Mouse (Mus musculus) midbrain, embryonic 16.5 days (tissue): Measurements from ENCODE around the gene Uvrag. TPM values are rescaled to one million over a fixed set of nuclear protein-coding genes. Genes with fewer than 3 reads are reported as not detected.

Source experiments
- ATAC-seq: fragments of 200-750 bp; cut with Nextera tagmentation; 2 replicates; pipeline ENCODE4 v1.8.0; 2017; ENCODE audit warnings: moderate TSS enrichment
- H3K27ac ChIP-seq: fragments of 300-500 bp; sonication (generic); 2 replicates; pipeline ENCODE4 v1.5.1; 2014; ENCODE audit warnings: mild to moderate bottlenecking, low read length, mixed read lengths
- H3K27me3 ChIP-seq: fragments of 300-500 bp; sonication (generic); 2 replicates; pipeline ENCODE4 v1.6.1; 2014; ENCODE audit warnings: low read depth, low read length, mixed read lengths; ENCODE audit not compliant: control insufficient read depth, insufficient read depth
- H3K36me3 ChIP-seq: fragments of 300-500 bp; sonication (generic); 2 replicates; pipeline ENCODE4 v1.6.1; 2014; ENCODE audit warnings: mild to moderate bottlenecking, low read length, moderate library complexity, mixed read lengths; ENCODE audit not compliant: control insufficient read depth, insufficient read depth
- H3K4me1 ChIP-seq: fragments of 300-500 bp; sonication (generic); 2 replicates; pipeline ENCODE4 v1.6.1; 2014; ENCODE audit warnings: mild to moderate bottlenecking, low read length, mixed read lengths; ENCODE audit not compliant: control insufficient read depth, insufficient read depth
- H3K4me2 ChIP-seq: fragments of 300-500 bp; sonication (generic); 2 replicates; pipeline ENCODE4 v1.6.1; 2014; ENCODE audit warnings: mild to moderate bottlenecking, low read length, mixed read lengths
- H3K4me3 ChIP-seq: fragments of 300-500 bp; sonication (generic); 2 replicates; pipeline ENCODE4 v1.5.1; 2014; ENCODE audit warnings: low read depth, mild to moderate bottlenecking, low read length, moderate library complexity, mixed read lengths
- H3K9ac ChIP-seq: fragments of 300-500 bp; sonication (generic); 2 replicates; pipeline ENCODE4 v1.6.1; 2014; ENCODE audit warnings: low read depth, low read length, mixed read lengths
- H3K9me3 ChIP-seq: fragments of 300-500 bp; sonication (generic); replicated peaks from 2 replicates; pipeline ENCODE4 v1.6.1; 2014; ENCODE audit warnings: mild to moderate bottlenecking, low read length, mixed read lengths; ENCODE audit not compliant: control insufficient read depth, poor library complexity, severe bottlenecking
- WGBS: fragments of 180-500 bp; shearing (Covaris S2); extraction: QIAGEN DNeasy Blood & Tissue Kit; methylation state at CpG from one replicate; pipeline ENCODE4 v1.1.7; 2014; 5-methylcytosine and 5-hydroxymethylcytosine counted together
- polyA plus RNA-seq: library from polyadenylated mRNA; unstranded; fragments of >200 nt; fragmentation: Nextera tagmentation; extraction: Ambion mirVana; gene quantifications from 2 replicates; pipeline ENCODE4 v1.2.1, GENCODE M21; 2015

The Uvrag gene
- polyA plus RNA-seq, 1 experiment from 2014 or later = 16.0 TPM

DNA sequence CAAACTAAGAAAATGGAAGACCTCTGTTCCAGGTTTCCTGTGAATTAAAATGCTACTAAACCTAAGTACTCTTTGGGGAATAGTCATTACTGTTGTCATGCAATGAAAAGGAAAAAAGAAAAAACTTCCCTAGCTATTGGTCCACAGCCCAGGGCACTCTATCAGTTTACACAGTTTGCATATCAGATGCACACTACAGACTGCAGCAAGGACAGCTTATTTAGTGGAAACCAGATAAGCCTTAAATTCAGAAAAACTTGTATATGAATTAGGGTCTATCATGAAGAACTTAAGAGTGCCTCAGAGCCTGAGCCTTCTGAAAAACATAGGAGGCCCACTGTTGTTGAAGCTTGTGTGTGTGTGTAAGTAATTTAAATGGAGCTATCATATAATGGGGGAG is 142.2 kb downstream of the Uvrag start:
- no peaks in the 10 kb centered on the region for H3K4me1 ChIP-seq
- no peaks in the 10 kb centered on the region for H3K27me3 ChIP-seq
- no peak overlapping the region for H3K4me2 ChIP-seq
- H3K9me3 ChIP-seq = no peaks in the 10 kb centered on the region
- no peak overlapping the region for H3K27ac ChIP-seq
- H3K36me3 ChIP-seq = no peaks in the 10 kb centered on the region
- no peak overlapping the region for H3K4me3 ChIP-seq
- ATAC-seq = no peak
- no peak overlapping the region for H3K9ac ChIP-seq

DNA sequence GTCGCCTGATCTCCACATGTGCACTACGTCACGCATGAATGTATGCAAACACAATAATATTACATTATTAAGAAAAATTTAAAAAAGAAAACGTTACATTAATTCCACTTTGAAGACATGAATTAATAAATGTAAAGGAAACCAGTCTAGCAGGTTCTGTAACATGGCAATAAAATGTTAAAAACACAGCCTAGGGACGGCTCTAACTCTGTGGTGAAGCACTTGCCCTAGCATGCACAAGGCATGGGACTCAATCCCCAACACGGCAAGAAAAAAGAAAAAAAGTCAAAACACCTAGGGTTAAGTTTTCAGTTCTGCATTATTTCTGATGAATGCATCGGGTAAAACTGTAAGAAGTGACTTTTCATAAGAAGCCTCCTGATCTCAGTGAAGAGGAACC is 143.2 kb downstream of the Uvrag start:
- 90% methylated on average over 7 of the region's 7 CpGs for WGBS
- no peak for ATAC-seq
- no peak overlapping the region for H3K27ac ChIP-seq
- H3K4me2 ChIP-seq = no peak overlapping the region
- H3K4me3 ChIP-seq = no peak overlapping the region
- no peak overlapping the region for H3K9ac ChIP-seq
- H3K36me3 ChIP-seq = no peaks in the 10 kb centered on the region
- no peaks in the 10 kb centered on the region for H3K9me3 ChIP-seq
- H3K4me1 ChIP-seq = no peaks in the 10 kb centered on the region
- H3K27me3 ChIP-seq = no peaks in the 10 kb centered on the region

DNA sequence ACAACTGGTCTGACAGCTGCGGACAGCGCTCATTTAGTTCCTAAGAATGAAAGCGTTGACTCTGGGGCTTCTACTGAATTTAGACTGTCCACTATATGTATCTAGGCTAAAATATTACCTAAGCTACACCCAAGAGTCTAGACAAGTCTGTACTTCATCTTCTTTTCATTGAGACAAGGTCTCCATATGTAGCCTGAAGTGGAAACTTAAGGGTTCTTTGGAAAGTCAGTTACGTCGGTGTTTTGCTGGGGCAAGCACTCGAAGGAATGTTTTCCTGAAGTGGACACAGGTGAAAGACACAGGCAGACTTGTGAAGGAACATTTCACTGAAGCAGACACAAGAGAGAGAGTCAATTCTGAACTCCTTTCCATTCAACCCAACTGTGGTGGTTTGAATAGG is 144.2 kb downstream of the Uvrag start:
- H3K4me2 ChIP-seq = no peak overlapping the region
- no peak overlapping the region for H3K9ac ChIP-seq
- no peaks in the 10 kb centered on the region for H3K36me3 ChIP-seq
- no peaks in the 10 kb centered on the region for H3K9me3 ChIP-seq
- ATAC-seq = no peak
- WGBS = 96% methylated on average over 6 of the region's 6 CpGs
- H3K27ac ChIP-seq = no peak overlapping the region
- H3K4me1 ChIP-seq = no peaks in the 10 kb centered on the region
- H3K27me3 ChIP-seq = no peaks in the 10 kb centered on the region
- H3K4me3 ChIP-seq = no peak overlapping the region

DNA sequence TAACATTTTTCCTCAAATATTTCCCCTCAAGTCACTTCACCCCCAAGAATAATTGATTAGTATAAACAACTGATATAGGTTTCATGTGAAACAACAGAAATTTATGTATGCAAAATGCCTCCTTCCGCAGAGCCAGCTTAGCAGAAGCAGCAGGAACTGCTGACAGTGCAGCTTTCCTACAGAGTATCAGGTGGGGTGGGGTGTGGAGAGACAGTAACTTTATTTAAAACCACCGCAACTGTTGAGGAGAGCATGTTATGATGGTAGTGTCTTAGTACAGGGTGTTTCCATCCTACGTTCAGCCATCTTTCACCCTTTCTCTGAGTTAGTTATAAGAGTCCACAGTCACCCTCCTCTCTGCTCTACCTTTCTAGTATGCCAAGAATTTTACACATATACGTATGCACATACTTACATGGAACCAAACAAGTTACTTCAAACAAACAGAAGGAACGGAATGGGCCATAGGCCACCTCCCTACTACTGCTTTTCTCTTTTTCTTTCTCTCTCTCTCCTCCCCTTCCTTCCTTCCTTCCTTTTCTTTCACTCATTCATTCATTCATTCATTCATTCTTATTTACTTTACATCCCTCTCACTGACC is 145.7 kb downstream of the Uvrag start:
- no peak overlapping the region for H3K27ac ChIP-seq
- H3K4me3 ChIP-seq = no peak overlapping the region
- no peak overlapping the region for H3K4me2 ChIP-seq
- H3K9ac ChIP-seq = no peak overlapping the region
- no peak for ATAC-seq
- no peaks in the 10 kb centered on the region for H3K9me3 ChIP-seq
- WGBS = 89% methylated on average over 5 of the region's 5 CpGs
- no peaks in the 10 kb centered on the region for H3K4me1 ChIP-seq
- H3K27me3 ChIP-seq = no peaks in the 10 kb centered on the region
- no peaks in the 10 kb centered on the region for H3K36me3 ChIP-seq

DNA sequence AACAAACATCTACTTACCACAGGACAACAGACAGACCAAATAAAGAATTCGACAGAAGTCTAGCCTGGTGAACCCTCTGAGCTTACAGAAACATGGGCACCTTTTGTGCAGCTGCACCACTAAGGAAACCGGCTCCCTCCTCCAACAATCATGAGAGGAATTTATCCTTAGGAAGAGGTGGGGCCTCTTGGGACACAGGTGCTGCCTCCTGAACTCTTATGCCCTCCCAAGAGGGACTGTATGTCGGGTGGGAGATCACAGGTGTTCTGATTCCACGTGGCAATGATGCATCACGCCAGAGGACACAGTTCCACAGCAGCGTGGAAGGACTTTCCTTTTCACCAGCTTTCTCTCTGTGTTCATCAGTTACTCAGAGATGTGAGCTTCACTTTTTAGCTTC is 146.8 kb downstream of the Uvrag start:
- H3K27me3 ChIP-seq = no peaks in the 10 kb centered on the region
- no peaks in the 10 kb centered on the region for H3K9me3 ChIP-seq
- no peaks in the 10 kb centered on the region for H3K36me3 ChIP-seq
- no peak overlapping the region for H3K4me3 ChIP-seq
- ATAC-seq = no peak
- no peak overlapping the region for H3K9ac ChIP-seq
- 79% methylated on average over 6 of the region's 6 CpGs for WGBS
- no peaks in the 10 kb centered on the region for H3K4me1 ChIP-seq
- no peak overlapping the region for H3K4me2 ChIP-seq
- H3K27ac ChIP-seq = no peak overlapping the region

DNA sequence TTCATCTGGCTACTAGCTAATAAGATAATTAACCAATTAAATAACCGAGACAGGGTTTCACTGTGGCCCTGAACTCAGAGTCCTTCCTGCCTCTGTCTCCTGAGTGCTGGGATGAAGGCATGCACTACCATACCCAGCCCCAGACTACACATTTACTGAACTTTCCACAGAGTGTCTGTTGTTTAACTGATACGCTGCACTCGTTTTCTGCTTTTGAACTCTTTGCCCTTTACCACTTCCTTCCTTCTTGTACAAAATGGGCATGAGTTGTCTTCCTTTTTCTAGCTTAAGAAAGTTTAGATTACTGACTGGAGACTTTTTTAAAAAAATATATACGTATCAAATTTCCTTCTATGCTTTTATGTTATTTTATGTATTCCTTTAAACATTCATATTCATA is 147.5 kb downstream of the Uvrag start:
- no peak for ATAC-seq
- WGBS = 87% methylated on average over 4 of the region's 4 CpGs
- no peaks in the 10 kb centered on the region for H3K27me3 ChIP-seq
- no peak overlapping the region for H3K4me3 ChIP-seq
- no peak overlapping the region for H3K27ac ChIP-seq
- no peaks in the 10 kb centered on the region for H3K36me3 ChIP-seq
- no peak overlapping the region for H3K4me2 ChIP-seq
- H3K4me1 ChIP-seq = no peaks in the 10 kb centered on the region
- H3K9me3 ChIP-seq = no peaks in the 10 kb centered on the region
- no peak overlapping the region for H3K9ac ChIP-seq

DNA sequence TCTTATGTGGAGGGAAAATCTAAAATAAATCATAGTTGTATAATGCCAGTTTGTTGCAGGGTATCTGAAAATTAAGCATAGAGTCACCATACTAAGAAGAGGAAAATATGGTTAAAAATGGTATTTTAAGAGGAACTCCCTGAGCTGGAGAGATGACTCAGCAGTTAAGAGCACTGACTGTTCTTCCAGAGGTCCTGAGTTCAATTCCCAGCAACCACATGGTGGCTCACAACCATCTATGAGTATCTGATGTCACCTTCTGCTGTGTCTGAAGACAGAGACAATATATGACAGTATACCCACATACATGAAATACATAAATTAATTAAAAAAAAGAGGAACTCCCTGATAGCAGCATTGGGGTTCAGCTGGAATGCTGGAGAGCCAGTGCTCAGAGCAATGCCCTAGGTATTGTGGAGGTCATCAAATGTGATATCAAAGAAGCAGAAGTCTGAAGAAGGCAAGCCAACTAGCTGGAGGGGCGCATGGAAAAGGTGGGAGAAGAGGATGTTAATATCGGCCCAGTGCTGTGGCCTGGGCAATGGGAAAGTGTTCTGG is 149.7 kb downstream of the Uvrag start:
- ATAC-seq = no peak
- Histone ChIP-seq H3K27me3 (no peaks in the 10 kb centered on the region), H3K4me3 (no peak overlapping the region), H3K4me2 (no peak overlapping the region), H3K9me3 (no peaks in the 10 kb centered on the region), H3K9ac (no peak overlapping the region), H3K27ac (no peak overlapping the region), H3K36me3 (0 out of 2 replicates have a peak, but pooled peaks cover 2% of the 10 kb centered on the region), H3K4me1 (no peaks in the 10 kb centered on the region)
- WGBS = 91% methylated on average over 2 of the region's 2 CpGs

DNA sequence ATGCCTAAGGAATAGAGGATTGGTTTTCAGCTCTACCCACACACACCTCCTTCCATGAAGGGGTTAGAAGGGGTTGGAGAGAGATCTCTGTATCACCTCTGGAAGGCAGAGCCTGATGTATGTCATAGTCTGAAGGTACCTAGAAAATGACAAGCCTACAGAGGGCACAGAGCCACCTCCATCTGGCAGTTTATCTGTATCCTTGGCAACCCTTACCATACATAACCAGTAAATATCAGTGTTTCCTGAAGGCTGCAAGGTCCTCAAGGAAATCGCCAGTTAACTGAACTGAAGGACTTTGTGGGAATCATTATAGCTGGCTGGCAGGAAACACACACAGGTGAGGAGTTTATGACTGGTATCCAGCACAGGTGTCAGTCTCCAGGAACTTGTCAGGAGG is 150.4 kb downstream of the Uvrag start:
- Histone ChIP-seq H3K4me2 (no peak overlapping the region), H3K36me3 (0 out of 2 replicates have a peak, but pooled peaks cover 2% of the 10 kb centered on the region), H3K27me3 (no peaks in the 10 kb centered on the region), H3K9me3 (no peaks in the 10 kb centered on the region), H3K4me3 (no peak overlapping the region), H3K27ac (no peak overlapping the region), H3K9ac (no peak overlapping the region), H3K4me1 (no peaks in the 10 kb centered on the region)
- WGBS = 86% methylated on average over 1 of the region's 1 CpGs
- ATAC-seq = no peak

DNA sequence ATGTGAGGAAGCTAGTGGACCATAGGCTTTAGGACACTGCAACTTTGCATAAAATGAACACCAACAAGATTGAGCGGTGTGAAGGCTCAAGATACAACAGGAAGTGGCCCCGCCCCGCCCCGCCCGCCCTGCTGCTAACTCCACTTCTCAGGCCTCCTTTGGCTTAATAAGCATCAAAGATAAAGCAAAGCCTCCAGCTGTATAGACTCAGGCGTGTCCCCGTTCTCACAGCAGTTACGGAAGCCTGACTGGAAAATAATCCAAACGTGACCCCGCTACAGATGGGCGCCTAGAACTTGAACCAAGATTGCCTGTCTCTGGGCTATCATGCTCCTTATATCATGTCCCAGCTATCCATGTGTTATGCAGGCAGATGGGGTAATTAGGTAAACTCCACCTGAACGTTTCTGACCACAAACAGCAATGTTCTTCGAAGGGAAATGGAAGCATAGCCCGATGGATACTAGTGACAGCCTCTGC is 153.9 kb downstream of the Uvrag start:
- no peaks in the 10 kb centered on the region for H3K27me3 ChIP-seq
- WGBS = 91% methylated on average over 14 of the region's 14 CpGs
- peaks cover 8% of the 10 kb centered on the region; the same call in 1 of the 2 replicates for H3K4me1 ChIP-seq
- no peaks in the 10 kb centered on the region for H3K9me3 ChIP-seq
- no peak overlapping the region for H3K4me2 ChIP-seq
- no peak overlapping the region for H3K9ac ChIP-seq
- H3K4me3 ChIP-seq = no peak overlapping the region
- no peak for ATAC-seq
- 0 out of 2 replicates have a peak, but pooled peaks cover 2% of the 10 kb centered on the region for H3K36me3 ChIP-seq
- H3K27ac ChIP-seq = no peak overlapping the region
